In genomic region chr10:80421208-80421607, GRCm38 (mm10) we compare ENCODE assay signal across 15 mouse cellular contexts. TPM values are rescaled to one million over a fixed set of nuclear protein-coding genes. Genes with fewer than 3 reads are reported as not detected.
A peak's percentile ranks its signal among the peaks of the same experiment; 100 is the strongest.
DNase-seq lines count a peak whose midpoint lies in the region; ATAC-seq lines count a peak whose summit lies in the region.
"Had no signal": no experiment of that assay in that cellular context is flagged by ENCODE, and none has a peak within 500 bp of the region (broad histone marks: within the 10 kb centered on the region; RNA-seq: fewer than 3 reads in every experiment).

No protein-coding gene starts in this region.

- H3K27ac ChIP-seq in forebrain, embryonic 12.5 days = peak overlapping the region; percentile 62
- H3K27ac ChIP-seq in forebrain, embryonic 16.5 days (ENCODE audit: low read length) = no peak overlapping the region; the same call in 1 of the 2 replicates
- peak overlapping the region; percentile 91 for H3K27ac ChIP-seq in liver, embryonic 11.5 days (ENCODE audit: low read depth, low read length)
- H3K27ac ChIP-seq in forebrain, embryonic 15.5 days (replicated peaks) = peak overlapping the region; percentile 69; the same call in 1 of the 2 replicates
- peak overlapping the region; percentile 98 for H3K27ac ChIP-seq in liver, embryonic 15.5 days (replicated peaks)
- H3K27ac ChIP-seq: embryonic facial prominence, embryonic 12.5 days; limb, embryonic 13.5 days had no signal

- peaks cover 96% of the 10 kb centered on the region for H3K36me3 ChIP-seq in forebrain, embryonic 12.5 days (replicated peaks)
- peaks cover 45% of the 10 kb centered on the region for H3K36me3 ChIP-seq in forebrain, embryonic 16.5 days (ENCODE audit: control insufficient read depth, insufficient read depth)
- H3K36me3 ChIP-seq in liver, embryonic 11.5 days (ENCODE audit: control insufficient read depth, insufficient read depth, low read length) = peaks cover 58% of the 10 kb centered on the region
- H3K36me3 ChIP-seq in forebrain, embryonic 15.5 days = peaks cover 73% of the 10 kb centered on the region
- peaks cover 88% of the 10 kb centered on the region for H3K36me3 ChIP-seq in liver, embryonic 15.5 days (replicated peaks)

- no peak for DNase-seq in liver, embryonic 11.5 days (ENCODE audit: low spot score)
- DNase-seq in liver = no peak
- DNase-seq in c-Kit-positive CD71-positive TER-119-positive erythroid progenitor cells, embryonic 14.5 days (ENCODE audit: low spot score) = no peak
- DNase-seq in testis, postnatal 14 days (ENCODE audit: low spot score) = no peak
- DNase-seq: cerebellum, postnatal 10 days; gastrocnemius, postnatal 36 days; kidney, postnatal 36 days; layer of hippocampus, postnatal 36 days; thymus, adult 2 months had no signal

- H3K4me2 ChIP-seq in forebrain, embryonic 12.5 days = no peak overlapping the region
- no peak overlapping the region for H3K4me2 ChIP-seq in forebrain, embryonic 16.5 days (ENCODE audit: low read length)
- peak overlapping the region; percentile 64 for H3K4me2 ChIP-seq in liver, embryonic 11.5 days
- H3K4me2 ChIP-seq in forebrain, embryonic 15.5 days (replicated peaks) = no peak overlapping the region
- peak overlapping the region; percentile 82 for H3K4me2 ChIP-seq in liver, embryonic 15.5 days
- H3K4me2 ChIP-seq: embryonic facial prominence, embryonic 12.5 days; limb, embryonic 13.5 days had no signal

- ATAC-seq in forebrain, embryonic 12.5 days (ENCODE audit: low FRiP score) = no peak
- ATAC-seq in forebrain, embryonic 16.5 days = no peak
- ATAC-seq in liver, embryonic 11.5 days (replicated peaks; ENCODE audit: low FRiP score) = no peak
- no peak for ATAC-seq in forebrain, embryonic 15.5 days (replicated peaks)
- no peak; the same call in 1 of the 2 replicates for ATAC-seq in liver, embryonic 15.5 days (ENCODE audit: insufficient read depth)

- WGBS in forebrain, embryonic 12.5 days = 94% methylated on average over 8 of the region's 8 CpGs
- WGBS in forebrain, embryonic 16.5 days = 97% methylated on average over 8 of the region's 8 CpGs
- WGBS in liver, embryonic 11.5 days = 88% methylated on average over 8 of the region's 8 CpGs
- 94% methylated on average over 8 of the region's 8 CpGs for WGBS in forebrain, embryonic 15.5 days
- WGBS in liver, embryonic 15.5 days (ENCODE audit: insufficient replicate concordance) = 62% methylated on average over 8 of the region's 8 CpGs

- no peaks in the 10 kb centered on the region for H3K9me3 ChIP-seq in forebrain, embryonic 12.5 days
- H3K9me3 ChIP-seq in forebrain, embryonic 16.5 days (ENCODE audit: control insufficient read depth, low read length) = peaks cover 4% of the 10 kb centered on the region; the same call in 1 of the 2 replicates
- peaks cover 6% of the 10 kb centered on the region; the same call in 1 of the 2 replicates for H3K9me3 ChIP-seq in liver, embryonic 11.5 days (ENCODE audit: control insufficient read depth, low read length)
- no peaks in the 10 kb centered on the region for H3K9me3 ChIP-seq in forebrain, embryonic 15.5 days
- 0 out of 2 replicates have a peak, but pooled peaks cover 6% of the 10 kb centered on the region for H3K9me3 ChIP-seq in liver, embryonic 15.5 days (replicated peaks)
- H3K9me3 ChIP-seq: limb, embryonic 13.5 days had no signal

- no peak overlapping the region for H3K9ac ChIP-seq in forebrain, embryonic 12.5 days
- no peak overlapping the region for H3K9ac ChIP-seq in forebrain, embryonic 16.5 days (replicated peaks; ENCODE audit: low read depth, low read length)
- H3K9ac ChIP-seq in liver, embryonic 11.5 days (ENCODE audit: low read depth, low read length) = peak overlapping the region; percentile 66
- no peak overlapping the region for H3K9ac ChIP-seq in forebrain, embryonic 15.5 days (replicated peaks)
- peak overlapping the region; percentile 67 for H3K9ac ChIP-seq in liver, embryonic 15.5 days
- H3K9ac ChIP-seq: embryonic facial prominence, embryonic 12.5 days; limb, embryonic 13.5 days had no signal

- peaks cover 40% of the 10 kb centered on the region for H3K4me1 ChIP-seq in forebrain, embryonic 12.5 days
- peaks cover 33% of the 10 kb centered on the region for H3K4me1 ChIP-seq in forebrain, embryonic 16.5 days (replicated peaks; ENCODE audit: control insufficient read depth, insufficient read depth, low read length)
- H3K4me1 ChIP-seq in liver, embryonic 11.5 days (replicated peaks; ENCODE audit: control insufficient read depth, insufficient read depth, low read length) = peaks cover 62% of the 10 kb centered on the region
- peaks cover 52% of the 10 kb centered on the region for H3K4me1 ChIP-seq in forebrain, embryonic 15.5 days
- peaks cover 79% of the 10 kb centered on the region for H3K4me1 ChIP-seq in liver, embryonic 15.5 days (replicated peaks)

- no peaks in the 10 kb centered on the region for H3K27me3 ChIP-seq in forebrain, embryonic 12.5 days
- no peaks in the 10 kb centered on the region for H3K27me3 ChIP-seq in forebrain, embryonic 16.5 days (replicated peaks; ENCODE audit: control insufficient read depth, insufficient read depth, low read length)
- H3K27me3 ChIP-seq in liver, embryonic 11.5 days (replicated peaks; ENCODE audit: control insufficient read depth, insufficient read depth, low read length) = no peaks in the 10 kb centered on the region
- no peaks in the 10 kb centered on the region for H3K27me3 ChIP-seq in forebrain, embryonic 15.5 days
- no peaks in the 10 kb centered on the region for H3K27me3 ChIP-seq in liver, embryonic 15.5 days
- H3K27me3 ChIP-seq: embryonic facial prominence, embryonic 12.5 days; limb, embryonic 13.5 days had no signal

- H3K4me3 ChIP-seq in forebrain, embryonic 12.5 days (replicated peaks) = no peak overlapping the region
- H3K4me3 ChIP-seq in forebrain, embryonic 16.5 days (replicated peaks; ENCODE audit: low read length) = no peak overlapping the region
- peak overlapping the region; percentile 16; the same call in 1 of the 2 replicates for H3K4me3 ChIP-seq in liver, embryonic 11.5 days (ENCODE audit: low read depth, low read length)
- H3K4me3 ChIP-seq in forebrain, embryonic 15.5 days = no peak overlapping the region
- peak overlapping the region; percentile 52 for H3K4me3 ChIP-seq in liver, embryonic 15.5 days (replicated peaks)
- H3K4me3 ChIP-seq: embryonic facial prominence, embryonic 12.5 days; limb, embryonic 13.5 days had no signal

RNA-seq across cellular contexts. Expression of gene Tcf3, which starts 12.2 kb away (rescaled TPM):
- polyA plus RNA-seq in forebrain, embryonic 12.5 days (2016; fragmentation: Nextera tagmentation; extraction: Ambion mirVana) = 203 and 205 TPM in 2 replicates
- 63.7 and 74.6 TPM in 2 replicates for polyA plus RNA-seq in forebrain, embryonic 16.5 days (2015; fragmentation: Nextera tagmentation; extraction: Ambion mirVana)
- 148 and 149 TPM in 2 replicates for polyA plus RNA-seq in liver, embryonic 11.5 days (2014; fragmentation: Nextera tagmentation; extraction: Ambion mirVana)
- polyA plus RNA-seq in forebrain, embryonic 15.5 days (2015; fragmentation: Nextera tagmentation; extraction: Ambion mirVana) = 85.2 and 89.6 TPM in 2 replicates
- polyA plus RNA-seq in liver, embryonic 15.5 days (2015; fragmentation: Nextera tagmentation; extraction: Ambion mirVana) = 52.8 and 59.5 TPM in 2 replicates

RNA-seq across cellular contexts. Expression of gene Uqcr11, which starts 14.6 kb away (rescaled TPM):
- polyA plus RNA-seq in forebrain, embryonic 12.5 days (2016; fragmentation: Nextera tagmentation; extraction: Ambion mirVana) = 371 and 400 TPM in 2 replicates
- 455 and 522 TPM in 2 replicates for polyA plus RNA-seq in forebrain, embryonic 16.5 days (2015; fragmentation: Nextera tagmentation; extraction: Ambion mirVana)
- 835 and 866 TPM in 2 replicates for polyA plus RNA-seq in liver, embryonic 11.5 days (2014; fragmentation: Nextera tagmentation; extraction: Ambion mirVana)
- 551 and 574 TPM in 2 replicates for polyA plus RNA-seq in forebrain, embryonic 15.5 days (2015; fragmentation: Nextera tagmentation; extraction: Ambion mirVana)
- 526 and 581 TPM in 2 replicates for polyA plus RNA-seq in liver, embryonic 15.5 days (2015; fragmentation: Nextera tagmentation; extraction: Ambion mirVana)

RNA-seq across cellular contexts. Expression of gene Mbd3, which starts 21.9 kb away (rescaled TPM):
- polyA plus RNA-seq in forebrain, embryonic 12.5 days (2016; fragmentation: Nextera tagmentation; extraction: Ambion mirVana) = 312 and 327 TPM in 2 replicates
- 247 and 256 TPM in 2 replicates for polyA plus RNA-seq in forebrain, embryonic 16.5 days (2015; fragmentation: Nextera tagmentation; extraction: Ambion mirVana)
- 174 and 175 TPM in 2 replicates for polyA plus RNA-seq in liver, embryonic 11.5 days (2014; fragmentation: Nextera tagmentation; extraction: Ambion mirVana)
- polyA plus RNA-seq in forebrain, embryonic 15.5 days (2015; fragmentation: Nextera tagmentation; extraction: Ambion mirVana) = 281 and 295 TPM in 2 replicates
- polyA plus RNA-seq in liver, embryonic 15.5 days (2015; fragmentation: Nextera tagmentation; extraction: Ambion mirVana) = 63.2 and 74.5 TPM in 2 replicates

RNA-seq across cellular contexts. Expression of gene Mex3d, which starts 33.7 kb away (rescaled TPM):
- polyA plus RNA-seq in forebrain, embryonic 12.5 days (2016; fragmentation: Nextera tagmentation; extraction: Ambion mirVana) = 17.3 and 21.3 TPM in 2 replicates
- polyA plus RNA-seq in forebrain, embryonic 16.5 days (2015; fragmentation: Nextera tagmentation; extraction: Ambion mirVana) = 16.3 TPM in 2 replicates
- 2.5 and 3.7 TPM in 2 replicates for polyA plus RNA-seq in liver, embryonic 11.5 days (2014; fragmentation: Nextera tagmentation; extraction: Ambion mirVana)
- 22.0 and 22.7 TPM in 2 replicates for polyA plus RNA-seq in forebrain, embryonic 15.5 days (2015; fragmentation: Nextera tagmentation; extraction: Ambion mirVana)
- 0.78 and 0.92 TPM in 2 replicates for polyA plus RNA-seq in liver, embryonic 15.5 days (2015; fragmentation: Nextera tagmentation; extraction: Ambion mirVana)

Comparison
In these comparisons a context has a peak if more than half of its experiments do, and no peak if none do; other contexts are left out.
1. H3K4me2 ChIP-seq: peak in liver, embryonic 11.5 days (single experiment) and liver, embryonic 15.5 days (single experiment); none in forebrain, embryonic 12.5 days (single experiment), forebrain, embryonic 16.5 days (single experiment) and forebrain, embryonic 15.5 days (single experiment).
2. H3K4me3 ChIP-seq: peak in liver, embryonic 11.5 days (single experiment) and liver, embryonic 15.5 days (single experiment); none in forebrain, embryonic 12.5 days (single experiment), forebrain, embryonic 16.5 days (single experiment) and forebrain, embryonic 15.5 days (single experiment).
3. H3K9ac ChIP-seq: peak in liver, embryonic 11.5 days (single experiment) and liver, embryonic 15.5 days (single experiment); none in forebrain, embryonic 12.5 days (single experiment), forebrain, embryonic 16.5 days (single experiment) and forebrain, embryonic 15.5 days (single experiment).